Mouse (Mus musculus) activated CD4-positive, CD25-positive, alpha-beta regulatory T cell, adult 4 months (primary cell): ENCODE data around the gene Numa1. TPM values are rescaled to one million over a fixed set of nuclear protein-coding genes. Genes with fewer than 3 reads are reported as not detected.
"Not testable (repeated sequence)": the region's sequence is repeated elsewhere in the genome, so short reads cannot be mapped to it uniquely, and the experiment has no call there.

ENCODE experiments used
- ATAC-seq: one replicate; pipeline ENCODE4 v1.8.0; 2017
- polyA plus RNA-seq, 2 experiments: library from polyadenylated mRNA; unstranded; fragments of 100-300 nt; shearing (Covaris generic); gene quantifications; one replicate each; pipeline ENCODE4 v1.2.1; 2017

The Numa1 gene
- polyA plus RNA-seq, 2 experiments from 2014 or later: 59.1 to 76.8 TPM

DNA sequence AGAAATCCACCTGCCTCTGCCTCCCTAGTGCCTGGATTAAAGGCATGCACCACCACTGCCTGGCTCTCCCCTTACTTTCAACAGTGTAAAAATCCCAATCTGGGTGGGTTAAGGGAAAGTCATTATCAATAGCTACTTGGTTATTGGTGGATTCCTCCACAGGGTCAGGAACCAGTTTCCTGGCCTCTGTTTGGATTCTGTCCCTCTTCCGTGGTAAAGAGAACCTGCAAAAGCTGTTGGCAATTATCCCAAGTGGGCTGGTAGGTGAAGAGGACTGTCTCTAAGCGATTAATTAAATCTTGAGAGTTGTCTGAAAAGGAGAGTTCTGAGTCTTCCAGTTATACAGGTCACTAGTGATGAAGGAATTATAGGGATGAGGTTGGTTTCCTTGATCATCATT, 4.4 kb downstream of the Numa1 start:
- ATAC-seq: no peak

DNA sequence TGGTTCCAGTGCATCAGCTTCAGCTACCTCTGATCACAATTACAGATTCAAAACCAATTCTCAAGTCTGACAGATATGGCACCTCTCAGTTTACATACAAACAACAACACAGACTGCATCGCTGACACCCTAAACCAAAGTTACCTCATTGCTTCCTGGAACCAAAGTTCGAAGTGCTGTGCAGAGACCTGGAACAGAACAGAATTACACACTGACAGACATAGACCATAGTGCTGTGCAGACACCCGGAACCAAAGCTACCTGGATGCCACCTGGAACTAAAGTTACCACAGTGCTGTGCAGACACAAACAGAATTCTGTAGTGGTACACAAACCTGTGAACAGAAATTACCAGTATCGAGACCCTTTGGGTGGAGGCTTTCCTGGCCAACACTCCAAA, 5.8 kb downstream of the Numa1 start:
- ATAC-seq: no peak

DNA sequence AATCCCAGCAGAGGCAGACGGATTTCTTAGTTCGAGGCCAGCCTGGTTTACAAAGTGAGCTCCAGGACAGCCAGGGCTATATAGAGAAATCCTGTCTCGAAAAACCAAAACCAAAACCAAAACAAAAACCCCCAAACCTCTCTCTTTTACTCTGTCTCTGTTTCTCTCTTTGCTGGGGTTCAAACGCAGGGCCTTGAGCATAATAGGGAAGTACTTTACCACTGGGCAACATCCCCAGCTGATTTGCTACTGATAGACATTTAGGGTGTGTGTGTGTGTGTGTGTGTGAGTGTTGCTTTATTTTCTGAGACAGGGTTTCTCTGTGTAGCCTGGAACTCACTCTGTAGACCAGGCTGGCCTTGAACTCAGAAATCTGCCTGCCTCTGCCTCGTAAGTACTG, 15.1 kb downstream of the Numa1 start:
- not testable (repeated sequence) for ATAC-seq

DNA sequence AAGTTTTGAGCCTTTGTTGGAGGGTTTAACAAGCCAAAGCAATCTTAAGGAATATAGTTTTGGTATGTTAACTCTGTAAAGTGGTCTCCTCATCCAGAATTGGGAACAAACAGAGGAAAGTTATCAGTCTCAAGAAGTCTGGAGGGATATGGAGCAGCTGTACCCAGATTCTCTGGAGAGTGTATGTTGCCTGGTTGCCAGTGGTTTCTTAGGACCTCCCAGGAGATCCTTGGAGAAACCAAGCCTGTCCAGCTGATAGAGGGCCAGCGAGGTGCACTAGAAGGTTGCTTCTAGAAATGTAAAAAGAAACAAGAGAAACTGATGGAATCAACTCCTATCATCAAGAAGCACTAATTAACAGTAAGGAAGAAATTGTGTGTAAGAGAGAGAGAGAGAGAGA, 17.7 kb downstream of the Numa1 start:
- ATAC-seq: no peak

DNA sequence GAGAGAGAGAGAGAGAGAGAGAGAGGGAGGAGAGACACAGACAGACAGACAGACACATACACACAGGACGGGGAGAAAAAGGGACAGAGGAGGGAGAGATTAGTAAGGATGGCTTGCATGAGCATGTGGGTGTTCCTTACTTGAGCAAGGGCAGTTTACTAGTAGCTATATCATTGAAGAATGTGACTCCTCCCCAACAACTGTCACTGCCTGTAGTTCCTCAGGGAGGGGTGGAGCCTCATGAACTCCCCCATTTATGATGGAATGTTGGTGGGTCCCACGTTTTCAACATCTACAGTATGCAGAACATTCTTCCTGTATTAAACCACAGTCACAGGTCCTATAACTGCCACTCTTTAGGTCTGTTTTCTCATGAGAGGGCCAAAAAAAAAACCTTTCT, 18.2 kb downstream of the Numa1 start:
- no peak for ATAC-seq

DNA sequence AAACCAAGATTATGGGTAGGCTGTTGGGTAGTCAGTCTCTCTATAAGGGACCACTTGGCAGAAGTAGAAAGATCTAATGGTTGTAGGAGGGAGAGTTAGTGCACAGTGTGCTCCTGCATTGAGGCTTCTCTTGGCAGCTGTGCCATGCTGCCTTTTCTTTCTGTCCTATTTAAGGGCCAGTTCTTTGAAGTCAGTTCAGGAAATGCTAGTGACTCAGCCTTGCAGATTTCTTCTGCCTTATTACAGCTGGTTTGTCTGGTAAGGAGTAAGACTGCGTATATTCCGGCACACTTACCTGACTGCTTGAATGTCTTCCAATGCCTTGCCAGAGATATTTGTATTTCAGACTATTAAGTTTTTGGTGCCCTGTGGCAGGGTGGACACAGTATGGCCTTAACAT, 20.3 kb downstream of the Numa1 start:
- no peak for ATAC-seq

DNA sequence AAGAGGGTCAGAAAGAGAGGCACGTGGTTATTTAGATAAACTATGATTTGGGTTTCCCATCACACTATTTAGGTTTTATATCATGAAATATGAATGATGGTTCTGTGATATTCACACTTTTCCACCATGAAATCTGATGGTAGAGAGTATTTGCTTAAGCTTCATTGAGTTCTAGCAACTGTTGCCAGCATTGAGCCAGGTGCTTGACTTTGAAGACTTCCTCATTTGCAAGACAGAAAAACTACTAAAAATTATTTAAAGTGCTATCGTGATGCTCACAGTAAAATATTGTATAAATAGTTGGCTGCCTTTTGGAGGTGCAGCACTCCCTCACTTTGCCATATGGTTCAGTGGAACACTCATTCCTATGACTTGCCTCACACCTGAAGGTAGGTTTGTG, 21.4 kb downstream of the Numa1 start:
- ATAC-seq: no peak

DNA sequence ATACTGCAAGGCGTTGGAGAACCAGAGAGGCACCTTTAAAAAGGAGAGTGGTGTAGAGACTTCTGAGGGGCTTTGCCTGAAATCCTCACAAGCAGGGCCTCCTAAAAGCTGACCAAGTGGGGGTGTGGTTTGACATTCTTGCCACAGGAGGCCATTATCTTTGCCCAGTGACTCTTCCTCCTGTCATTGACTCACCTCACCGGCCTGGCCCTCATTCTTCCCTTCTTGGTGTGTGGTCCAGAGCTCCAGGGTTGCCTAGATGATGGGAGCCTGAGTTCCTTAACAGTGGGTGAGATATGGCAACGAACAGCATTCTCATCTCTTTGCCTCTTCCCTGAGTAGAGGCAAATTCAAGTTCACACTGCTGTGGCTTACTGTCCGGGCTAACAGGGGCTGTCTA, 22.0 kb downstream of the Numa1 start:
- no peak for ATAC-seq

DNA sequence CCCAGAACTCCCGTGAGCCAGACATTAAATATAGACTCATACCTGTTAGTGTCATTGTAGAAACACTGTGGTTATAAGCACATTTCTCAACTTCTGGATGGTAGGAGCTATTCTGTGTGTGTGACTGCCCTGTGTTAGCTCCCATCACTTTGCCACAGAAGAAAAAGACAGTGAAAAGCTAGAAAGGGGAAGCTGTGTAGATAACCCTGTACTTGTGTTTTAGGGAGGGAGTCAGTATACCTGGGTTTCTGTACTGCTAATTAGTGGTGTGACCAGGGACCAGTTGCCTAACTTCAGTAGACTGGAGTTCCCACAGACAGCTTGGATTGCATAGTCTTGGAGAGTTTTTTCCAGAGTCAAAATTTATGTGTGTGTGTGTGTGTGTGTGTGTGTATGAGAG, 22.6 kb downstream of the Numa1 start:
- no peak for ATAC-seq

DNA sequence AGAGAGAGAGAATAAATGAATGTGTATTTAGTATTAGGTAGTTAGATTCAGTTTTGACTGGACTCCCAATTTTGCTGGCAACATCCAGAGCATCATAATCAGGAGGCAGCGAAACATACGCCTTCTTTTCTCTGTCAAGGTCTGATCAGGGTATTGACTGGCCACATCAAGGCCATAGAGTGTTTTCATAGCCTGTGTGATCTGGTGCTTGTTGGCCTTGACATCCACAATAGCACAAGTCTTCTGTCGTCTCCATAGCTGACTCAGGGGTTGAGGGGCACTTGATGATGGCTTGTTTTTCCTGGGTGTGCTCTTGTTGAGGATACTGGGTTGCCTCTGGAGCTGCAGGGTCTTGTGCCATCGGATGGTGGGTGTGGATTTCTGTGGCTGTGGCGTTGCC, 23.0 kb downstream of the Numa1 start:
- ATAC-seq: no peak

DNA sequence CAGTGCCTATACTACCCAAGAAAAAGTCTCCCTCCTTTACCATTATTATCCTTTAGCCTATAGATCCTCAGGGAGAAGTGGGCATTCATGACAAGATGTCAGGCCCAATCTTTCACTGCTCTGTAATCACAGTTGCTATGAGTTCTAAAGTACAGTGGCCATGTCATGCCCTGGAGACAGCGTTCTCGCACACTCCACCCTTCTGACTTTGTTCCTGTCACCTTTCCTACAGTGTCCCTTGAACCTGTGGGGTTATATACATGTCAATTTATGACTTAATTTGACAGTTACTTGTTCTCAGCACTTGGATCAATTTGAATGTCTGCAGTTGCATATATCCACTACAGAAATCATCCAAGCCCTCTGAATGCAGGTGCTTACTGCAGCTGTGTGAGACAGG, 28.9 kb downstream of the Numa1 start:
- ATAC-seq: no peak

DNA sequence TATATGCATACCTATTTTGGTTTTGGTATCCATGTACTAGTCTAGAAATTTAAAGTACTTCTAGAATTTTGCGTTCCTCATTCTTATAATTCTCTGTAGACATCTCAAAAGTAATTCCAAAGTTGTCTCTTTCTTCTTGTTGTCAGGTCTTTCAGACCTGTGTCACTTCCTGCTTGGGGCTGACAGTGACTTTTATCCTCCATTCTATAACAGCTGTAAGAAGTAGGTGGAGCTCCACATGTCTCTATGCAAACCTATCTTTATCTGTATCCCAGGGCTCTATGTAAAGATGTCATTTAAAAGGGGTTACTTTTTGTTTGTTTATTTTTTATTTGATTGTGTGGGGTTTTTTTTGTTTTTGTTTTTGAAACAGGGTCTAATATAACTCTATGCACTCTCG, 29.7 kb downstream of the Numa1 start:
- ATAC-seq: peak; percentile 66

DNA sequence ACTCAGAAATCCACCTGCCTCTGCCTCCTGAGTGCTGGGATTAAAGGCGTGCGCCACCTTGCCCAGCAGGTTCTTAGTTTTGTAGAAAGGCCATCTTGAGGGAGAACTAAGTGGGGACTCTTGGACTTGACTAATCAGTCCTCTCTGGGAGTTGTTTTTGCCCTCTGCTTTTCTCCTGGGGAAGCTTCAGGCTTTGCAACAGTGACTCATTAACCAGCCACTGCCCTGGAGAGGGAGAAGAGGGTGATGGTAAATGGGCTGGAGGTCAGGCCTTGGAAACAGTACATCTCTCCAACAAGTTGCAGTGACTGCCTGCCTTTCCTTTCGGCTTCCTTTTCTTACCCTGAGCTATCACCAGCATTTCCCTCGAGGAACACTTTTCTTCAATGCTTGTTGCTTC, 30.6 kb downstream of the Numa1 start:
- ATAC-seq: no peak

DNA sequence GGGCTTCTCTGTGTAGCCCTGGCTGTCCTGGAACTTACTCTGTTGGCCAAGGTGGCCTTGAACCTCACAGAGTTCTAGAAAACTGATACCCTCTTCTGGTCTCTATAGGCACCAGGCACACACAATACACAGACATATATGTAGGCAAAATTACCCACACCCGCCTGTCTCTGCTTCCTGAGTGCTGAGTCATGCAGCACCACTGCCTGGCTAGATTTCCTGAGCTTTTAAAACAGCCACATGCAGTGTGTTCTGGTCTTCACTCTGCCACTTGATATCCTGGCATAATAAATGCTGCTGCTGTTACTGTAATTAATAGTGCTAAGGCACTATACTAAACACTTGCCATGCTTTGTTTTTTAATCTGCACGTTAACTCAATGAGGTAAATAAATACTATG, 31.7 kb downstream of the Numa1 start:
- ATAC-seq: peak; percentile 22

DNA sequence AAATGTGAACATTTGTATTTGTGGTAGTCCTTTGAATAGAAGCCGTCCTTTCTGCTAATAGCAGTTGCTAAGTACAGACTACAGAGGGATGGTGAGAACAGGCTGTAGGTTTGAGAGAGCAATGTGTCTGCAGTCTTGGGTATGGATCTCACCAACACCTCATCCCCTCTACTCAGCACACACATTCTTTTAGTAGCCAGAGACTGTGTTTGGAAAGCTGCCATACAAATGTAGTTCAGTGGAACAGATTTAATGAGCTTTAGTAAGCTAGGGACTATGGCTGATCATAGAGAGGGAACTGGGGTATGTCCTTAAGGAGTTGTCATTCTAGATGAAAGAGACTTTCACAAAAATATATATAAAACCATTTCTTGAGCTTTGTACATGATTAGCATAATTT, 33.3 kb downstream of the Numa1 start:
- ATAC-seq: no peak

DNA sequence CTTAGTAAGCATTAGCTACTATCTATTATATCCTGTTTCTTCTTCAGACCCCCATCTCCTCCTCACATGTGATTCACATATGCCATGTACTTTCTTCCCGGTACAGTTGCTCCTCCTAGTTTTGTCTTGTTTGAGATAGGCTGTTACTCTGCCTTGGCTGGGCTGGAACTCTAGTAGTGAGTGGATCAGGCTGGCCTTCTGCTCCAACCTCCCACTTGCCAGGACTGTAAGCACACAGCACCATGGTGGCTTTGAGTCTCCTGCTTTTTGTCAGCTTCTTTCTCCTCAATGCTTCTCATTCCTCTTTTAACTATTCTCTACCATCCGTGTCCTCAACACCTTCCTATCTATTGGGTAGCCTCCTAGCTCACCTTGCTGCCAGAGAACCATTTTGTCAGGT, 34.8 kb downstream of the Numa1 start:
- ATAC-seq: no peak

DNA sequence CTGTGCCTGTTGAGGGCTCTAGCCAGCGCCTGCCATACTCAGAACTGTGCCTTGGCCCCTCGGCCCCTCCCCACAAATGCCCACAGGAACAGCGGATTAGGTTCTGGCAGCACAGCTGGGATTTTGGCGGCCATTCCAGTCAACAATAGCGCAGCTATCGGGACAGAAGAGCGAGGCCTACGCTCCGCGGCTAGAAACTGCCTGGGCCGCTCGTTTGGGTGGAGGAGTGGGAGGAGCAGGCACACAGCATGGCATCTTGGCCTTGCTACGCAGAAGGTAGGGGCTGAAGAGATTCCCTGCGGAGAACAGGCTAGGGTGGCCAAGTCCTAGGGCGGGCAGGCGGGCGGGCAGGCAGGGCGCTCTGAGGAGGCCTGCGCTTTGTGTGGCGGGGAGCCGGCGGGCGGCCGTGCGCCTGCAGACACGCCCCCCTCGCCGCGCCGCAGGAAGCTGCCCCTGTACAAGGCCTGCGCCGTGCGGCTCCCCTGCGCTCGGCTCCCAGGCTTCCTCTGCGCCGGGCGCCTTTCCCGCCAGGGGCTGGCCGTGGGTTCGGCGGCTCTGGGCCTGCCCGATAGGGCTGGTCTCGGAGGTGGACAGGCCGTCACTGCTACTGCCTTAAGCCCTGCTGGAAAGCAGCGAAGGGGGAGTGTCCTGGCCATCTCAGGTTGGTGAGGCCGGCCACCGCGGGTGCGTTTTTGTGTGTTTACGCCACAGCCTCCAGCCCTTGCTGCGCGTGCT, 36.0 kb downstream of the Numa1 start:
- peak; percentile 62 for ATAC-seq

DNA sequence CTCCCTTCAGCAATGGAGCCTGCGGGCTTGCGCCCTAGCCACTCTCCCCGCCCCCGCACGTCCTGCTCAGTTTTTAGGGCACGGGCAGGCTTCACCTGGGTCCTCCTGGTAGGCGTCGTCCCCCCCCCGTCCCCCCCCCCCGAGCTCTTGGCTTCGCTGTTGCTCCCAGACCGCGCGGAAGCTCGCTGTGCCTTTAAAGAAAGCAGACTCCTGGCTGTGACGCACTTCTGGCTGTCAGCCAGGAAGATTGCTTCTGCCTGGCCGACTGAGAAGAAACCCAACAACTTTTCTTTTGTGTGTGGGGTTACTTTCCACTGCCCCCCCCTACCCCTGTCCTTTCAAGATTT, 36.5 kb downstream of the Numa1 start:
- peak; percentile 50 for ATAC-seq

DNA sequence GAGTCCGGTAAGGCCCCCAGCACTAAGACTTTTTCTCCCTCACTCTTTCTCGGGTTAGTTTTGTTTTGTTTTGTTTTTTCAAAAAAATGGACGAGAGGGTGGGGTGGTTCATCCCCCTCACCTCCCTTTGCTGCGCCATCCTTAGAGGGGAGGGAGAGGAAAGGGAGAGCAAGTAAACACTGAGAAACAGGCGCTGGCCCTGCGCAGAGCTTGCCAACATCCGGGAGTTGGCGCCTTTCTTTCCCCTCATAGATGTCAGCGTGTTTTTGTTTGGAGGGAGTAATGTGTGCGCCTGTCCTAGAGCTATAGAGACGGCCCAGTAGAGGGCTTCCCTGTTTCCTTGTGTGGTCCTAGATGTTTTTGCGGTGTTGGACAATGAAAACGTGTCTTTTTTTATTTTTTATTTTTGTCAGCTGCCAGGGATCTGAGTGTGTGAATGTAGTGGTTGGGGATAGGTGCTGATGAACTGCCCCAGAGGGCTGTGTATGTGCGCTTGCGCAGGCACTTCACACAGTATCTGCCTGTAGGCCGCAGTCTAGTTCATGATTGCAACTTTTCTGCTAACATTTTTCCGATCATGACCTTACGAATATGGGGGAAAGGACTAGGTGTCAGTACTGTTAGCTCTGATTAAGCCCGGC, 37.0 kb downstream of the Numa1 start:
- peak; percentile 60 for ATAC-seq

DNA sequence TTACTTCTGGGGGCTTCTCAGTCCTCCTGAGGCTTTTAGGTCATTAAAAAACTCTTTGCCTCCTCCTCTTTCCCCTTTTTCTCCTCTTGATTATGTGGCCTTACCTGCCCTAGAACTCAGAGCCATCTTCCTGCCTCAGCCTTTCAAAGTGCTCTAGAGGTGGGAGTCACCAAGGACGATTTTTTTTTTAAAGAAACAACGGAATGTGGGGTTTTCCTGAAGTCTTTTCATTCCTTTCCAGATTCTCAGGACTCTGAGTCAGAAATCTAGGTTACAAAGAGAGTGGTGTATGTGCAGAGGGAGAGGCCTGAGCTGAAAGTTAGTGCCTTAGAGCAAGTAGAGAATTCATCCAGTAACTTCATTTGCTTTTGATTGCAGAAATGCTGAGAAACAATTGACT, 37.8 kb downstream of the Numa1 start:
- ATAC-seq: no peak

DNA sequence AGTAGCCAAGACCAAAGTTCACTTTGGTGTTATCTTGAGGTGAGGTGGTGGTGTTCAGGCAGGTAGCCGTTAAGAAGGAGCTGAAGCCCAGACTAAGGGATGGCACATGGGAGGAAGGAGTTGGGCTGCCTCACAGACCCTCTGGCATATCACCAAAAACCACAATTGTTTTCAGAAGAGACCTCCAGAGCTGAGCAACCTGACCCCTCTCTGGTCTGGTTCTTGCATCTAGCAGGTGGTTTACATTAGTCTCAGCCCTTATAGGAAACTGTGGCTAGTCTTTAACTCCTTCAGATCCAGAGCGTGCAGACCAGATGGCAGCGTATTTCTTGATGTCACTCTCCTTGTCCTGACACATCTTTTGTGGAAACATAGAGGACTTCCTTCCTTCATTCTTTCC, 39.8 kb downstream of the Numa1 start:
- ATAC-seq: no peak

DNA sequence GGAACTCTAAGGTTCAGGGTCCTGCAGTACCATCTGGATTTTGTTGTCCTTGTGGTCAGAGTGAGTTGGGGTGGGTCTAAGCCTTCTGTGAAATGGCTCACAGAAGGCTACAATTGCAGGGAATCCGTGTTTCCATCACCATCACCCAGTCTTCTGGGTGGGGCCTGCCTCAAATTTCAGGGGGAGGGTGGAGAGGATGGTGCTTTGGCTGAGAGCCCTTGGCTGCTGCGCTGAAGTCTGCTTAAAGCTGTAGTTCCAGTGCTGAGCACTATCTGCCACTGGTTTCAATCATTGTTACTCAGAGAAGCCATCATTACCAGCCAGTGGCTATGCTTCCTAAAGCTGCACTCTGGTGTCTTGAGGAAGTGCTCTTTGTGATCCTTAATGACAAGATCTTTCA, 40.6 kb downstream of the Numa1 start:
- no peak for ATAC-seq

DNA sequence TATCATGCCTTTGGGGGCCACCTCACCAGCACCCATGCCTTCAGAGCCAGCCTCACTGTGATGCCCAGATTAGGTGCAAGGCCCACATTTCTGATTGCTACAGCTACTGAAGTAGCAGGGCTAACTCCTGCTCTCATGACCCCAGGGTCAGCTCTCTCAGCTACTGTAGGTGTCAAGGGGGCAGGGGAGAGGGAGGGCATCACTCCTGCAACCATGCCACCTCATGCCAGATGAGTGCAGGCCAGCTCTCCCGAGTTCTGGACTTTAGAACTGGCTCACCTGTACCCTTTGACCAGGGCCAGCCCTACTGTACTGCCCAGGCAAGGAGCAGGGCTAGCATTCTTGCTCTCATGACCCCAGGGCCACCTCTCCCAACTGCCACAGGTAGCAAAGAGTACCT, 48.8 kb downstream of the Numa1 start:
- no peak for ATAC-seq

DNA sequence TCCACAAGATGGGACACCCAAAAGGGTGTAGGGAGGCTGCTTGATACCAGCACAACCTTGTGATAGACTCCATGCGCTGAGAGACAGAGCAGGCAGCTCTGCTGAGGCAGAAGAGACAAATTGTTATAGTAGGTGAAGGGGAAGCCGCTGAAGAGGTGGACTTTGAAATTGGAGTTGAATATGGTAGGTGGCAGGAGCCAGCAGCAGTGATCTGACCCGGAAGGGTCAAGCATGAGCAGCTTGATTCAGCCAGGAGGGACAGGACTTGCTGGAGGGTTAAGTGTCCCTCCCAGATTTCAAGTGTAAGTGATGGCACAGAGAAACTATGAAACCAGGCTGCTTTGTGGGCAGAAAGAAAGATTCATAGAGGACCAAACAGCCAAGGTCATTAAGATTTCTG, 51.2 kb downstream of the Numa1 start:
- no peak for ATAC-seq

DNA sequence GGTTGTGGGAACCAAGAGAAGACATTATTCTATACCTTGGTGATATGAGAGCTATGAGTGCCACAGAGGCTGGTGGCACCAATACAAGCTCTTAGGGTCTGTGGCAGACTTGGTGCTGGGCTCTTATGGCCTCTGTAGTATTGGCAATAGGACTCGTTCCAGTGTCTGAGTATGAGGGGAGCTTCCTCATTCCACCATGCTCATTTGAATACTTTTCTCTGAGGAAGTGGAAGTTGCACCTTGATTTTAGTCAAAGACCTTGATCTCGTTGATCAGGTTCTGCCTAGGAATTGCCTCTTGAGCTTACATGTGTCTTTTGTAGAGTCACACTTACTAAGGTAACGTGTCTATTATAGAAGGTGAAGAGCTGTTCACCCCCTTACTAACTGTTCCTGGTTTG, 60.3 kb downstream of the Numa1 start:
- ATAC-seq: no peak
